Mouse (Mus musculus): ENCODE data around the gene Asb3. TPM values are rescaled to one million over a fixed set of nuclear protein-coding genes. Genes with fewer than 3 reads are reported as not detected.
A peak's percentile ranks its signal among the peaks of the same experiment; 100 is the strongest.
"Not testable (repeated sequence)": the region's sequence is repeated elsewhere in the genome, so short reads cannot be mapped to it uniquely, and the experiment has no call there.

The Asb3 gene
- polyA plus RNA-seq, 1 experiment from 2014 or later = 18.9 TPM

GRCm38 (mm10) chr11:30985877-30986624 is 100.8 kb downstream of the Asb3 start, which contains the start of gene Chac2:
Gene Chac2, minus strand, starts transcription at chr11:30986350.
- WGBS = 1% methylated on average over 22 of the region's 22 CpGs
- Histone ChIP-seq H3K9ac (ENCODE audit: low read depth, low read length) (peak within 1 kb of the TSS; percentile 86), H3K27ac (ENCODE audit: low read depth, low read length) (peak within 1 kb of the TSS; percentile 34), H3K4me3 (ENCODE audit: low read depth, low read length) (peak within 1 kb of the TSS; percentile 69), H3K27me3 (replicated peaks; ENCODE audit: control insufficient read depth, insufficient read depth, low read length) (no peaks in the 10 kb centered on the region), H3K4me2 (peak within 1 kb of the TSS; percentile 66), H3K4me1 (replicated peaks; ENCODE audit: control insufficient read depth, insufficient read depth, low read length) (peaks cover 4% of the 10 kb centered on the region; the same call in 1 of the 2 replicates), H3K9me3 (ENCODE audit: control insufficient read depth, low read length) (no peaks in the 10 kb centered on the region), H3K36me3 (ENCODE audit: control insufficient read depth, insufficient read depth, low read length) (no peaks in the 10 kb centered on the region)
- peak; percentile 99 for ATAC-seq (replicated peaks; ENCODE audit: low FRiP score)
- peak; percentile 76 for DNase-seq (ENCODE audit: low spot score)

GRCm38 (mm10) chr11:30986625-30987017 is 101.4 kb downstream of the Asb3 start:
- H3K27me3 ChIP-seq (replicated peaks; ENCODE audit: control insufficient read depth, insufficient read depth, low read length) = no peaks in the 10 kb centered on the region
- no peaks in the 10 kb centered on the region for H3K9me3 ChIP-seq (ENCODE audit: control insufficient read depth, low read length)
- 0% methylated on average over 2 of the region's 2 CpGs for WGBS
- peak overlapping the region; percentile 6 for H3K27ac ChIP-seq (ENCODE audit: low read depth, low read length)
- H3K4me1 ChIP-seq (replicated peaks; ENCODE audit: control insufficient read depth, insufficient read depth, low read length) = peaks cover 4% of the 10 kb centered on the region; the same call in 1 of the 2 replicates
- peak overlapping the region; percentile 86 for H3K9ac ChIP-seq (ENCODE audit: low read depth, low read length)
- peak overlapping the region; percentile 66 for H3K4me2 ChIP-seq
- no peaks in the 10 kb centered on the region for H3K36me3 ChIP-seq (ENCODE audit: control insufficient read depth, insufficient read depth, low read length)
- peak; percentile 59 for ATAC-seq (replicated peaks; ENCODE audit: low FRiP score)
- peak; percentile 32 for DNase-seq (ENCODE audit: low spot score)
- peak overlapping the region; percentile 69 for H3K4me3 ChIP-seq (ENCODE audit: low read depth, low read length)

- no peak overlapping the region for H3K9ac ChIP-seq (ENCODE audit: low read depth, low read length)
- H3K9me3 ChIP-seq (ENCODE audit: control insufficient read depth, low read length) = no peaks in the 10 kb centered on the region
- no peaks in the 10 kb centered on the region for H3K27me3 ChIP-seq (replicated peaks; ENCODE audit: control insufficient read depth, insufficient read depth, low read length)
- no peak overlapping the region for H3K27ac ChIP-seq (ENCODE audit: low read depth, low read length)
- H3K4me3 ChIP-seq (ENCODE audit: low read depth, low read length) = no peak overlapping the region
- DNase-seq (ENCODE audit: low spot score) (no peak), ATAC-seq (replicated peaks; ENCODE audit: low FRiP score) (no peak)
- no peaks in the 10 kb centered on the region for H3K36me3 ChIP-seq (ENCODE audit: control insufficient read depth, insufficient read depth, low read length)
- H3K4me1 ChIP-seq (replicated peaks; ENCODE audit: control insufficient read depth, insufficient read depth, low read length) = peaks cover 10% of the 10 kb centered on the region
- H3K4me2 ChIP-seq = no peak overlapping the region
- 70% methylated on average over 3 of the region's 3 CpGs for WGBS
Measured at GRCm38 (mm10) chr11:30996670-30997069, 111.5 kb downstream of the Asb3 start.

DNA sequence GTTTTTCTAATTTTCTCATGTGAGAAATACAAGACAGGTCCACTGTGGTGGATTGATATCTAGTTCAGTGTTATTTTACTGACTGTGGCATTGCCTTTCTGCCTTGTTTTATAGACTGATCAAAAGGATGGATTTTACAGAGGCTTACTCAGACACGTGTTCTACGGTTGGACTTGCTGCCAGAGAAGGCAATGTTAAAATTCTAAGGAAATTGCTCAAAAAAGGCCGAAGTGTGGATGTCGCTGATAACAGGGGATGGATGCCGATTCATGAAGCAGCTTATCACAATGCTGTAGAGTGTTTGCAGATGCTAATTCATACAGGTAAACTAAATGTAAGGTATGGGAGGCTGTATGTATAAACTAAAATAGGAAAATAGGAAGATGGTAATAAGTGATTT is 113.0 kb downstream of the Asb3 start:
- 65% methylated on average over 5 of the region's 5 CpGs for WGBS
- DNase-seq (ENCODE audit: low spot score) (no peak), ATAC-seq (replicated peaks; ENCODE audit: low FRiP score) (peak; percentile 30)
- H3K4me2 ChIP-seq = no peak overlapping the region
- H3K9me3 ChIP-seq (ENCODE audit: control insufficient read depth, low read length) = no peaks in the 10 kb centered on the region
- peak overlapping the region; percentile 63 for H3K27ac ChIP-seq (ENCODE audit: low read depth, low read length)
- no peaks in the 10 kb centered on the region for H3K27me3 ChIP-seq (replicated peaks; ENCODE audit: control insufficient read depth, insufficient read depth, low read length)
- H3K36me3 ChIP-seq (ENCODE audit: control insufficient read depth, insufficient read depth, low read length) = no peaks in the 10 kb centered on the region
- peaks cover 12% of the 10 kb centered on the region for H3K4me1 ChIP-seq (replicated peaks; ENCODE audit: control insufficient read depth, insufficient read depth, low read length)
- H3K9ac ChIP-seq (ENCODE audit: low read depth, low read length) = no peak overlapping the region
- no peak overlapping the region for H3K4me3 ChIP-seq (ENCODE audit: low read depth, low read length)

GRCm38 (mm10) chr11:30998704-30999103 is 113.5 kb downstream of the Asb3 start:
- H3K36me3 ChIP-seq (ENCODE audit: control insufficient read depth, insufficient read depth, low read length) = no peaks in the 10 kb centered on the region
- no peak overlapping the region for H3K9ac ChIP-seq (ENCODE audit: low read depth, low read length)
- 77% methylated on average over 2 of the region's 2 CpGs for WGBS
- no peak overlapping the region for H3K4me2 ChIP-seq
- H3K27me3 ChIP-seq (replicated peaks; ENCODE audit: control insufficient read depth, insufficient read depth, low read length) = no peaks in the 10 kb centered on the region
- no peak overlapping the region for H3K4me3 ChIP-seq (ENCODE audit: low read depth, low read length)
- ATAC-seq (replicated peaks; ENCODE audit: low FRiP score) = peak; percentile 56
- DNase-seq (ENCODE audit: low spot score) = no peak
- H3K9me3 ChIP-seq (ENCODE audit: control insufficient read depth, low read length) = no peaks in the 10 kb centered on the region
- H3K27ac ChIP-seq (ENCODE audit: low read depth, low read length) = no peak overlapping the region
- H3K4me1 ChIP-seq (replicated peaks; ENCODE audit: control insufficient read depth, insufficient read depth, low read length) = peaks cover 12% of the 10 kb centered on the region

DNA sequence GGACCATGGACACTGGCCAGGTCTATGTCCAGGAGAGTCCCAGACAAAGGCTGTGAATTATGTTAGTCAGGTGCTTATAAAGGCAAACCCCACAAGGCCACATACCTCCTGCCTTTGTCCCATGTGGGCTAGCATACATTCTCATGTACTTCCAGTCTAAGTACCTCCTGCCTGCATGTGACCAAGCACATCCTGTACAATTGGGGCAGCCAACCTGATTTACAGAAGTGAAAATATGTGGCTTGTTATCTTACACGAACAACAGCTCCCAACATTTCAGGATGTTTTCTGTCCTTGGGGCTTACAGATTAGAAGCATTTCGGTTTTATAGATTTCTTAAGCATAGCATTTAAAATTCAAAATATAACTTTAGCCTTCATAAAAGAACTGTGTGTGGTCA is 114.8 kb downstream of the Asb3 start:
- H3K36me3 ChIP-seq (ENCODE audit: control insufficient read depth, insufficient read depth, low read length) = no peaks in the 10 kb centered on the region
- H3K9me3 ChIP-seq (ENCODE audit: control insufficient read depth, low read length) = no peaks in the 10 kb centered on the region
- ATAC-seq (replicated peaks; ENCODE audit: low FRiP score) (peak; percentile 19; the same call in 1 of the 2 replicates), DNase-seq (ENCODE audit: low spot score) (no peak)
- no peaks in the 10 kb centered on the region for H3K27me3 ChIP-seq (replicated peaks; ENCODE audit: control insufficient read depth, insufficient read depth, low read length)
- no peak overlapping the region for H3K27ac ChIP-seq (ENCODE audit: low read depth, low read length)
- H3K9ac ChIP-seq (ENCODE audit: low read depth, low read length) = no peak overlapping the region
- 62% methylated on average over 2 of the region's 2 CpGs for WGBS
- no peak overlapping the region for H3K4me2 ChIP-seq
- H3K4me1 ChIP-seq (replicated peaks; ENCODE audit: control insufficient read depth, insufficient read depth, low read length) = peaks cover 12% of the 10 kb centered on the region
- no peak overlapping the region for H3K4me3 ChIP-seq (ENCODE audit: low read depth, low read length)

DNA sequence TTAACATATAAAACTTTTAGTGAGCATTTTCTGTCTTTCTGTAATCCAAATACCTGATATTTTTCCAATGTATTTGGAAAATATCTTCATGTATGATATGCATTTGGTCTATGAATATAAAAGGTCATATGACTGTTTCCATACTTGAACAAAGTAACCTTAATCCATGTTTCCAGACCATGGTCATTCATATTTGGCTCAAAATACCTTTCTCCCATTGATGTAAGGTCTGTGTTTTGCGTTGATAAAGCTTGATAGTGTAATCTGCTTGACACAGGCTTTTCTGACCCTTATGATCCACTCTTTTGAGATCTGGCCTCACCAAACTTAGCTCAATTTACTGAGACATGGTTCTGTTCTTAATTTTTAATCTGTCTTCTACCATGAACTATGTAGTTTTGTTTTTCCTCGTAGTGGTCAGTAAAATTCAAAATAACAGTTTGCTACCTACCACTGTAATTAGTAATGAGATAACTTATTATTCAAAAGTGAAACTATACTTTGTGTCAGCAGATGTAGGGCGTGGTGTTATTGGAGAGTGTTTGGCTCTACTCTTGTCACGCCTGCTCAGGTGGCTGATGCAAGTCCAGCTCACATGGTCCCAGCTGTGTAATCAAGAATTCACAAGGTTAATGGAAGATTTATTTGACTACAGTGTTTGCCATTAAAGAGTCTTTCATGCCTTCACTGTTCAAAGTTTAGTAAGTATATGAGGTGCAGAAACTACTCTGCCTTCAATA is 116.1 kb downstream of the Asb3 start:
- Histone ChIP-seq H3K4me2 (peak overlapping the region; percentile 19; the same call in 1 of the 2 replicates), H3K27ac (ENCODE audit: low read depth, low read length) (peak overlapping the region; percentile 35; the same call in 1 of the 2 replicates), H3K9ac (ENCODE audit: low read depth, low read length) (no peak overlapping the region), H3K4me1 (replicated peaks; ENCODE audit: control insufficient read depth, insufficient read depth, low read length) (peaks cover 12% of the 10 kb centered on the region), H3K9me3 (ENCODE audit: control insufficient read depth, low read length) (no peaks in the 10 kb centered on the region), H3K4me3 (ENCODE audit: low read depth, low read length) (no peak overlapping the region), H3K36me3 (ENCODE audit: control insufficient read depth, insufficient read depth, low read length) (no peaks in the 10 kb centered on the region), H3K27me3 (replicated peaks; ENCODE audit: control insufficient read depth, insufficient read depth, low read length) (no peaks in the 10 kb centered on the region)
- DNase-seq (ENCODE audit: low spot score) = no peak
- WGBS = 60% methylated on average over 4 of the region's 4 CpGs
- peak; percentile 89 for ATAC-seq (replicated peaks; ENCODE audit: low FRiP score)

DNA sequence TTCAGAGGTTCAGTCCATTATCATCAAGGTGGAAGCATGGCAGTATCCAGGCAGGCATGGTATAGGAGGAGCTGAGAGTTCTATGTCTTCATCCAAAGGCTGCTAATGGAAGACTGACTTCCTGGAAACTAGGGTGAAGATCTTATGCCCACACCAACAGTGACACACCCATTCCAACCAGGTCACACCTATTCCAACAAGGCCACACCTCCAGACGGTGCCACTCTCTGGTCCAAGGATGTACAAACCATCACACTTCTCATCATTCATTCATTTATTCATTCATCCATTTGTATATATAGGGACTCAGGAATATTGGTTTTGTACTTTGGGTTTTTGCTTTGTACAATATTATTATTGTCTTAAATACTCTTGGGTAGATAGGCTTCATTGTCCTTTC is 124.5 kb downstream of the Asb3 start:
- not testable (repeated sequence) for ATAC-seq (replicated peaks; ENCODE audit: low FRiP score); DNase-seq (ENCODE audit: low spot score); H3K4me1 ChIP-seq (replicated peaks; ENCODE audit: control insufficient read depth, insufficient read depth, low read length); H3K27me3 ChIP-seq (replicated peaks; ENCODE audit: control insufficient read depth, insufficient read depth, low read length); H3K4me2 ChIP-seq; H3K27ac ChIP-seq (ENCODE audit: low read depth, low read length); H3K4me3 ChIP-seq (ENCODE audit: low read depth, low read length); H3K9ac ChIP-seq (ENCODE audit: low read depth, low read length); H3K36me3 ChIP-seq (ENCODE audit: control insufficient read depth, insufficient read depth, low read length); H3K9me3 ChIP-seq (ENCODE audit: control insufficient read depth, low read length)
- WGBS = 85% methylated on average over 1 of the region's 1 CpGs
